Mouse (Mus musculus): ENCODE data around the gene Gfod1.

Gene Gfod1

DNA sequence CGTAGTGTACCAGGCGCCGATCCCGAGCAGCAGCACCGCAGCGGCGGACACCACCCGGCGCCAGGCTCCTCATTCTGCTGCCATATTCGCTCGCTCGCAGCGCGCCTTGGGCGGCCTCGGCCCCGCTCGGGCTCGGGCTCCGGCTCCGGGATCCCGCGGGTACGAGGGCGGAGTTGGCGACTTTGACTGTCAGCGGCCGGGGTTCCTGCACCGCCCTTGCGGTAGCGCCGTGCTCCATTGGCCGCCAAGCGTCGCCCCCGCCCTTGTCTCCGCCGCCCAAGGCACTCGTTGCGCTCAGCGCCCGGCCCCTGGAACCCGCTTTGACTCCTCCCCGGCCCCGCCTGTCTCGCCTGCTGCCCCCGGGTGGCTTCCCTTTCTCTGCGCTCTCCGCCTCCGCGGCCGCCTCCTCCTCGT, at the start of gene Gfod1:
Gene Gfod1, minus strand, starts transcription at position 155 of the 414 bp plus-strand sequence.
- peak; percentile 95 to 97 for DNase-seq

GRCm38 (mm10) chr13:43353356-43353755, 49.4 kb upstream of the Gfod1 start:
- no peak for DNase-seq

- DNase-seq = no peak
These were observed 46.7 kb upstream of the Gfod1 start for GRCm38 (mm10) chr13:43350489-43351169.

DNA sequence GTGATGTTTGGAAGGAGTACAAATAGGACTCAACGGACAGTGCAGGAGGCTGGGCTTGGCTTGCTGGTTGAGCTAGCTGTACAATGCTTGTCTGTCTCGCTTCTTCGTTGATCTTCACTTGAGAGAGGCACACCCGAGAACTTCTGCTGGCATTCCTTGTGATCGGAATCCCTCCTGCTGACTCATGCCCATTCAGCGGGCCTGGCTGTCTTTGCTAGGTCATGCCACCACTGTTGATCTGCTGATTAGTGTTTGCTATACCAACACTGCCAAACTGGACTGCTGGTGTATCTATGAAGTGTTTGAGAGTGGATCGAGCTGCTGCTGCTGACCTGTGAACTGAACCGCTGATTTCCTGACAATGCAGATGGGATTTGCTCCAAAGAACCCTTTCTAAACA, 45.4 kb upstream of the Gfod1 start:
- DNase-seq = no peak

DNA sequence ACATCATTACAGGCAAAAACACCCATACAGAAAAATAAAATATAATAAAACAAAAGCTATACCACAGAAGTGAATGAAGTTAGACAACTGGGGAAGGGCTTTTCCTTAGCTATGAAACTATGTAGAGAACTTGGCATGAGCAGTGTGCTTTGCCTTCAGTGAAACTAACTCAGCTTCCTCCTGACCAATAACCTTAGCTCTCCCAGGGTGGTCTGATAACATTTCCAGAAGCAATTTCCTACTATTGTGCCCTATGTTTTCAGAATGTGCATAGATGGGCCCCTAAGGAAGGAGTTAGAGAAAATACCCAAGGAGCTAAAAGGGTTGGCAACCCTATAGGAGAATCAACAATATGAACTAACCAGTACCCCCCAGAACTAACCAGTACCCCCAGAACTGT, 42.9 kb upstream of the Gfod1 start:
- DNase-seq = no peak

- peak; percentile 29 to 43 for DNase-seq
These were observed 34.7 kb upstream of the Gfod1 start for GRCm38 (mm10) chr13:43338632-43339031.

- DNase-seq = no peak
These were observed 34.0 kb upstream of the Gfod1 start for GRCm38 (mm10) chr13:43338001-43338400.

GRCm38 (mm10) chr13:43336425-43337221, 32.7 kb upstream of the Gfod1 start:
- peak in 1 of 2 experiments; percentile 39 for DNase-seq

- peak; percentile 21 to 34 for DNase-seq
These were observed 28.6 kb upstream of the Gfod1 start for GRCm38 (mm10) chr13:43332591-43332990.

DNA sequence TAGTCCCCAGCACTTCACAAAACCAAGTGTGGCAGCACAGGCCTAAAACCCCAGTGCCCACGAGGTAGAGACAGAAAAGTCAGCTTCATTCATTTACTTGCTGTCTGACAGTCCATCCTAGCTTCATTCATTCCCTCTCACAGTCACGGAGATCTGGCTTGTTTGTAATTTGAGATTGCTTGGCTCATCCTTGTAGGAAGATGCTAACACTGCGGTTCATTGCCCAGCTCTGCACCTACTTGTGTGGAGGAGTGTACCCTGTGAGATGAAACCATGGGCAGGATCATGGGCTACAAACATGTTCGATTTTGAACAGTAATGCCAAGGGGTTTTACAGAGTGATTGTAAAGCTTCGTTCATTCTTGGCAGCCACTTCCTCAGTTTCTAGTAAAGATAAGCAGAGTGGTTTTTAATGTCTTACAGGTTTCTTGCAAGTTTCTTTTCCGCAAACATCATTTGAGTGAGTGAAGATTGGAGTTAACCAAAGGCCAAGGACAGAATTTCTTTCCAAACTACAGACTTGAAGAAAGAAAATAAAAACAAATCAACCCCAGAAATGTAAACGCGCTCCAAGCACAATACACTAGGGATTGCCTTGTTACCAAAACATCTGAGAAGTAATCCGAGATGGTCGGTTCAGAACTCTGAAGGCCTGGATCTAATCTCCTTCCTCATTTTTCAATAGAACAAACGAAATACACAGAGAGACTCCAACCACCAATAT, 27.9 kb upstream of the Gfod1 start:
- no peak for DNase-seq

DNA sequence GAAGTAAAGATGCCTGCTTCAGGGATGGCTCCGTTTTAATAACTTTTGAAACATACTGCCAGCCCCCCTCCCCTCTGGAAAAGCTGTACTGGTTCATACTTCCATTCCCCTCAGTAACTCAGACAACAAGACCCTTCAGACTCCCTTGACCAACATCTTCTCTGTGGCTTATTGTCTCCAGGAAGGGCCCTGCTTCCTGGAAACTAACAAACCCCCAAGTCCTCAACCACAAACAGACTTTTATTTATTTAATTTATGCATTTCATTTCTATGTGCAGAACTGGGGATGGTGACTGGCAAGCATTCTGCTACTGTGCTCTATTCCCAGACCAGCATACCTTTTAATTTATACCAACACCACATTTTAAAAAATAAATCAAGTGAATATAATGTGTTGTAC, 21.5 kb upstream of the Gfod1 start:
- DNase-seq = no peak

DNA sequence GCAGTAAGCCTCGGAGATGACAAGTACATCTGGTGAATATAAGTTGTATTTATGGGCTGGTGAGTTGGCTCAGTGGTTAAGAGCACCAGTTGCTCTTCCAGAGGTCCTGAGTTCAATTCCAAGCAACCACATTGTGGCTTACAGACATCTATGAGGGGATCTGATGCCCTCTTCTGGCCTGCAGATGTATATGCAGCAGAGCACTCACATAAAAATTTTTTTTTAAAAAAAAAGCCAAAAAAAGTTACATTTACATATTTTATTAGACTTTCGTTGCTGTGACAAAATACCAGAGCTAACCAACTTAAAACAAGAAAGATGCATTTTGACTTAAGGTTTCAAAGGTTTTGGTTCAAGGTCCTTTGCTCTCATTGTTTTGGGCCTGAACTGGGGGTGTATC, 17.5 kb upstream of the Gfod1 start:
- no peak for DNase-seq

DNA sequence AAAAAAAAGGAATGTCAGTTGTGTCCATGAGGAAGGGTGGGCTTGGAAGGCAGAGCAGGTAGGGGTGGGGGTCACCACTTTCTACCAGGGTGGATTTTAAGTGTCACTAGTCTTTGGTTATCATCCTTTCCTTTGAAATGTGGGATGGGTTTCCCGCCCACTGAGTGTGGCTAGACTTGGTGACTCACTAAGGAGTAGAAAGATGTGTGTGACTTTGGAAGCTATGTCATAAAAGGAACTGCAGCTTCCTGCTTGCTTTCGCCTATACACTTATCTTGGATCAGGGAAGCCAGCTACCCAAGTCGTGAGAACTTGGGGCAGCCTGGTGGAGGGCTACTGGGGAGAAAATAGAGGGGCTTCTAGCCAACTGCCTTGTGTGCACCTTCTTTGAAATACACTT, 15.4 kb upstream of the Gfod1 start:
- no peak for DNase-seq

DNA sequence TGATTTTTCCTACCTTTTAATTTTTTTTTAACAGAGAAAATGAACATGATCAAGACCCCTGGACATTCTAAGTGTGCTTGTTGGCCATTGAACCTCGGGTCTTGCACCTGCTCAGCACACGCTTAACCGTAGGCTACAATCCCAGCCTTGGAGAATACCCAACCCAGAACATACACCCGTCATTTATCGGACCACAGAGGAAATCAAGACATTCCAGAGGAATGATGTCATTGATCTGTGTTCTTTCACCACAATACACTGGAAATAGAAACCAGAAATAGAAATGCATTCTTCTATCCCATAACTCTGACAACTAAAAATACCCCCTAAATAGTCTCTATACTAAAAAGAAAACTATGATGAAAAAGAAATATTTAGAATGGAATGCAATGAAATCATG, 13.4 kb upstream of the Gfod1 start:
- DNase-seq = no peak

GRCm38 (mm10) chr13:43305181-43305924, 1.4 kb upstream of the Gfod1 start:
- no peak for DNase-seq

GRCm38 (mm10) chr13:43304700-43305099, 728 bp upstream of the Gfod1 start:
- peak; percentile 46 to 63 for DNase-seq

- peak; percentile 55 to 69 for DNase-seq
These were observed 609 bp downstream of the Gfod1 start for GRCm38 (mm10) chr13:43303161-43303965.

GRCm38 (mm10) chr13:43302651-43303160, 1.3 kb downstream of the Gfod1 start:
- DNase-seq = peak; percentile 13 to 27

GRCm38 (mm10) chr13:43302239-43302638, 1.7 kb downstream of the Gfod1 start:
- DNase-seq = peak in 1 of 2 experiments; percentile 13

DNA sequence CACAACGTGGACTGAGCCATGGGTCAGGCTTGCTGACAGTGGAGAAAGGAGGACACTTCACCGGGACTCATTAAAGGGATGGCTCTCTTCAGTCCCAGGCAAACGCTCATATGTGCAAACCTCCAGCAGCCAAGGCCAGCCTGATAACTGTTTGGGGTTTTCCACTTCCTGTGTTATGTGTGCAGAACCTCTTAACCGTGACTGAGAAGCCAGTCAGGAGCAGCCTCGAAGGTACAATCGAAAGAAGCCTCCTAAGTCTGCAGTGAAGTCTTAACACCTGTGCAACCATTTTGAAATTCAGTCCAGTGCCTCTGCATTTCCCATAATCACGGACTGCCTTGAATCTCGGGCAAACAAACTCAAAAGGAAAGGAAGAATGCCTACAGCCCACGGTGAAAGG, 3.1 kb downstream of the Gfod1 start:
- no peak for DNase-seq

DNA sequence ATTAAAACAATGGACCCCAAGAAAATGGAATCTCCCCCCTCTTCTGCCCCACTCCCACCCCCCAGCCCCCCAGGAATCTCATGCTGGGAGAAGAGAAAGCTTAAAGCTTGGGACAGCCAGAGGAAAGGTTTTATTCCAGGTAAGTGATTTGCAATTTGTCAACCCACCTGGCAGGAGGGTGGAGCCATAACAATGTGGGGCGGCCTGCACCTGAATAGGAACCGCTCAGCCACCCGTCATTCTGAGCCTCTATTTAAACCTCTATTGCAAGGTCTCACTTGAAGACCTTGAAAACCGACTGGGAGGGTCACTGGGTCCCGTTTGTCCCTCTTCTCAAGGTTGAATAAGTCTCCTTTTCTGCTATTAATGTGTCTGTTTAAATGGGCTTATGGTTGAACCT, 3.6 kb downstream of the Gfod1 start:
- DNase-seq = no peak

- no peak for DNase-seq
These were observed 4.8 kb downstream of the Gfod1 start for GRCm38 (mm10) chr13:43299171-43299570.

All from kidney, postnatal 4 days (tissue).